Mouse (Mus musculus): Measurements from ENCODE around the gene Eif2ak4.

GRCm38 (mm10) chr2:118486933-118487332, 98.5 kb downstream of the Eif2ak4 start:
- TF ChIP-seq EP300 (optimal IDR thresholded peaks at IDR 0.05), result no peak
- TF ChIP-seq CTCF (IDR thresholded peaks at IDR 0.05; ENCODE audit: low read depth), result peak; percentile 100
